Mouse (Mus musculus) hindbrain, postnatal 0 days (tissue): ENCODE measurements around the gene Kmt2d. TPM values are rescaled to one million over a fixed set of nuclear protein-coding genes. Genes with fewer than 3 reads are reported as not detected.

Experiments
- ATAC-seq: fragments of 200-750 bp; cut with Nextera tagmentation; 2 replicates; pipeline ENCODE4 v1.8.0; 2017; ENCODE audit warnings: mild to moderate bottlenecking, moderate TSS enrichment, moderate library complexity
- DNase-seq: peaks from one replicate; pipeline ENCODE4 v3.0.0-alpha.2; 2015; ENCODE audit warnings: low spot score
- H3K27ac ChIP-seq: fragments of 300-500 bp; sonication (generic); 2 replicates; pipeline ENCODE4 v1.5.1; 2014; ENCODE audit warnings: mild to moderate bottlenecking
- H3K27me3 ChIP-seq: fragments of 300-500 bp; sonication (generic); 2 replicates; pipeline ENCODE4 v1.6.1; 2014; ENCODE audit warnings: low read length, mixed read lengths; ENCODE audit not compliant: insufficient read depth
- H3K36me3 ChIP-seq: fragments of 300-500 bp; sonication (generic); 2 replicates; pipeline ENCODE4 v1.6.1; 2014; ENCODE audit warnings: low read length, mixed read lengths; ENCODE audit not compliant: insufficient read depth
- H3K4me1 ChIP-seq: fragments of 300-500 bp; sonication (generic); 2 replicates; pipeline ENCODE4 v1.6.1; 2014; ENCODE audit warnings: antibody characterized with exemption, low read length, mixed read lengths; ENCODE audit not compliant: insufficient read depth
- H3K4me2 ChIP-seq: fragments of 300-500 bp; sonication (generic); 2 replicates; pipeline ENCODE4 v1.6.1; 2014; ENCODE audit warnings: low read depth, mild to moderate bottlenecking, low read length, moderate library complexity, mixed read lengths
- H3K4me3 ChIP-seq: fragments of 300-500 bp; sonication (generic); 2 replicates; pipeline ENCODE4 v1.5.1; 2014; ENCODE audit warnings: low read length
- H3K9ac ChIP-seq: fragments of 300-500 bp; sonication (generic); replicated peaks from 2 replicates; pipeline ENCODE4 v1.6.1; 2014; ENCODE audit warnings: mild to moderate bottlenecking, low read length, moderate library complexity, mixed read lengths
- H3K9me3 ChIP-seq: fragments of 300-500 bp; sonication (generic); 2 replicates; pipeline ENCODE4 v1.6.1; 2016; ENCODE audit warnings: low read length, mixed read lengths
- CTCF ChIP-seq: IDR thresholded peaks from 2 replicates; pipeline ENCODE4 v1.5.1; 2016; ENCODE audit warnings: antibody characterized with exemption, control low read depth, low read depth
- WGBS: fragments of 180-500 bp; shearing (Covaris S2); extraction: QIAGEN DNeasy Blood & Tissue Kit; methylation state at CpG from one replicate; pipeline ENCODE4 v1.1.7; 2014; 5-methylcytosine and 5-hydroxymethylcytosine counted together
- polyA plus RNA-seq: library from polyadenylated mRNA; unstranded; fragments of >200 nt; fragmentation: Nextera tagmentation; extraction: Ambion mirVana; gene quantifications from 2 replicates; pipeline ENCODE4 v1.2.1, GENCODE M21; 2015
- total RNA-seq: library from RNA; depleted of rRNA; stranded (reverse); fragments of >200 nt; gene quantifications from 2 replicates; pipeline ENCODE4 v1.2.3, GENCODE M21; 2014

Gene Kmt2d
- total and polyA plus RNA-seq, 2 experiments from 2014 or later, result 7.4 to 27.7 TPM

GRCm38 (mm10) chr15:98850668-98851067 is 20.3 kb downstream of the Kmt2d start:
- no peak overlapping the region for H3K27ac ChIP-seq
- H3K9me3 ChIP-seq, result no peaks in the 10 kb centered on the region
- no peak for DNase-seq
- no peak overlapping the region for H3K4me3 ChIP-seq
- H3K4me1 ChIP-seq, result no peaks in the 10 kb centered on the region
- no peak overlapping the region for H3K9ac ChIP-seq
- H3K4me2 ChIP-seq, result no peak overlapping the region
- H3K36me3 ChIP-seq, result peaks cover 95% of the 10 kb centered on the region
- no peak for TF ChIP-seq CTCF
- 89% methylated on average over 14 of the region's 14 CpGs for WGBS
- no peak for ATAC-seq
- no peaks in the 10 kb centered on the region for H3K27me3 ChIP-seq

GRCm38 (mm10) chr15:98849956-98850600 is 20.9 kb downstream of the Kmt2d start:
- Histone ChIP-seq H3K27ac (no peak overlapping the region), H3K4me3 (no peak overlapping the region), H3K9ac (no peak overlapping the region), H3K27me3 (no peaks in the 10 kb centered on the region), H3K9me3 (no peaks in the 10 kb centered on the region), H3K36me3 (peaks cover 95% of the 10 kb centered on the region), H3K4me2 (no peak overlapping the region), H3K4me1 (no peaks in the 10 kb centered on the region)
- no peak for TF ChIP-seq CTCF
- ATAC-seq, result no peak
- WGBS, result 87% methylated on average over 16 of the region's 16 CpGs
- DNase-seq, result no peak

GRCm38 (mm10) chr15:98849165-98849564 is 21.8 kb downstream of the Kmt2d start:
- no peak for TF ChIP-seq CTCF
- Histone ChIP-seq H3K4me2 (no peak overlapping the region), H3K36me3 (peaks cover 95% of the 10 kb centered on the region), H3K27me3 (no peaks in the 10 kb centered on the region), H3K27ac (no peak overlapping the region), H3K9ac (0 out of 2 replicates have a peak overlapping the region, but pooled peaks have one; percentile 21), H3K4me3 (no peak overlapping the region), H3K4me1 (no peaks in the 10 kb centered on the region), H3K9me3 (no peaks in the 10 kb centered on the region)
- ATAC-seq (no peak), DNase-seq (no peak)
- WGBS, result 94% methylated on average over 11 of the region's 11 CpGs

- no peak for ATAC-seq
- no peak overlapping the region for H3K27ac ChIP-seq
- no peak overlapping the region for H3K9ac ChIP-seq
- no peaks in the 10 kb centered on the region for H3K4me1 ChIP-seq
- 89% methylated on average over 8 of the region's 8 CpGs for WGBS
- no peak overlapping the region for H3K4me2 ChIP-seq
- no peak overlapping the region for H3K4me3 ChIP-seq
- no peaks in the 10 kb centered on the region for H3K9me3 ChIP-seq
- DNase-seq, result no peak
- H3K36me3 ChIP-seq, result peaks cover 94% of the 10 kb centered on the region
- no peaks in the 10 kb centered on the region for H3K27me3 ChIP-seq
- TF ChIP-seq CTCF, result no peak
These were observed 24.9 kb downstream of the Kmt2d start for GRCm38 (mm10) chr15:98846140-98846539.

- Histone ChIP-seq H3K4me3 (no peak overlapping the region), H3K9ac (no peak overlapping the region), H3K27ac (no peak overlapping the region), H3K36me3 (peaks cover 94% of the 10 kb centered on the region), H3K27me3 (no peaks in the 10 kb centered on the region), H3K4me2 (no peak overlapping the region), H3K9me3 (no peaks in the 10 kb centered on the region), H3K4me1 (no peaks in the 10 kb centered on the region)
- DNase-seq (no peak), ATAC-seq (no peak)
- TF ChIP-seq CTCF, result no peak
- 94% methylated on average over 2 of the region's 2 CpGs for whole genome bisulfite sequencing
These were observed 25.9 kb downstream of the Kmt2d start for GRCm38 (mm10) chr15:98845149-98845548.

GRCm38 (mm10) chr15:98843595-98844223 is 27.3 kb downstream of the Kmt2d start:
- ATAC-seq, result no peak
- Histone ChIP-seq H3K4me3 (no peak overlapping the region), H3K36me3 (peaks cover 94% of the 10 kb centered on the region), H3K9ac (no peak overlapping the region), H3K9me3 (no peaks in the 10 kb centered on the region), H3K4me2 (no peak overlapping the region), H3K4me1 (no peaks in the 10 kb centered on the region), H3K27me3 (no peaks in the 10 kb centered on the region), H3K27ac (no peak overlapping the region)
- WGBS, result 87% methylated on average over 11 of the region's 11 CpGs
- no peak for DNase-seq
- TF ChIP-seq CTCF, result no peak
